Mouse (Mus musculus) liver, embryonic 15.5 days (tissue): ENCODE results near the gene Kctd6. TPM values are rescaled to one million over a fixed set of nuclear protein-coding genes. Genes with fewer than 3 reads are reported as not detected.

ENCODE experiments used
- ATAC-seq: fragments of 200-750 bp; cut with Nextera tagmentation; 2 replicates; pipeline ENCODE4 v1.8.0; 2017; ENCODE audit warnings: moderate number of reproducible peaks, mild to moderate bottlenecking, moderate library complexity; ENCODE audit not compliant: insufficient read depth
- H3K27ac ChIP-seq: fragments of 300-500 bp; sonication (generic); replicated peaks from 2 replicates; pipeline ENCODE4 v1.5.1; 2015; ENCODE audit warnings: mild to moderate bottlenecking, inconsistent platforms
- H3K27me3 ChIP-seq: fragments of 300-500 bp; sonication (generic); 2 replicates; pipeline ENCODE4 v1.6.1; 2015; ENCODE audit warnings: mild to moderate bottlenecking, inconsistent platforms
- H3K36me3 ChIP-seq: fragments of 300-500 bp; sonication (generic); replicated peaks from 2 replicates; pipeline ENCODE4 v1.6.1; 2015; ENCODE audit warnings: moderate library complexity, mild to moderate bottlenecking, inconsistent platforms
- H3K4me1 ChIP-seq: fragments of 300-500 bp; sonication (generic); replicated peaks from 2 replicates; pipeline ENCODE4 v1.6.1; 2015; ENCODE audit warnings: inconsistent platforms
- H3K4me2 ChIP-seq: fragments of 300-500 bp; sonication (generic); 2 replicates; pipeline ENCODE4 v1.6.1; 2015; ENCODE audit warnings: moderate library complexity, mild to moderate bottlenecking, inconsistent platforms
- H3K4me3 ChIP-seq: fragments of 300-500 bp; sonication (generic); replicated peaks from 2 replicates; pipeline ENCODE4 v1.5.1; 2015; ENCODE audit warnings: mild to moderate bottlenecking, inconsistent platforms
- H3K9ac ChIP-seq: fragments of 300-500 bp; sonication (generic); 2 replicates; pipeline ENCODE4 v1.6.1; 2015; ENCODE audit warnings: moderate library complexity, mild to moderate bottlenecking, inconsistent platforms
- H3K9me3 ChIP-seq: fragments of 300-500 bp; sonication (generic); replicated peaks from 2 replicates; pipeline ENCODE4 v1.6.1; 2016; ENCODE audit warnings: inconsistent platforms
- WGBS: fragments of 180-500 bp; shearing (Covaris S2); methylation state at CpG from one replicate; pipeline ENCODE4 v1.1.7; 2015; ENCODE audit warnings: mixed read lengths; ENCODE audit not compliant: insufficient replicate concordance; 5-methylcytosine and 5-hydroxymethylcytosine counted together
- polyA plus RNA-seq: library from polyadenylated mRNA; unstranded; fragments of >200 nt; fragmentation: Nextera tagmentation; extraction: Ambion mirVana; gene quantifications from 2 replicates; pipeline ENCODE4 v1.2.1, GENCODE M21; 2015

Gene Kctd6
- polyA plus RNA-seq, 1 experiment from 2014 or later: 6.0 TPM

DNA sequence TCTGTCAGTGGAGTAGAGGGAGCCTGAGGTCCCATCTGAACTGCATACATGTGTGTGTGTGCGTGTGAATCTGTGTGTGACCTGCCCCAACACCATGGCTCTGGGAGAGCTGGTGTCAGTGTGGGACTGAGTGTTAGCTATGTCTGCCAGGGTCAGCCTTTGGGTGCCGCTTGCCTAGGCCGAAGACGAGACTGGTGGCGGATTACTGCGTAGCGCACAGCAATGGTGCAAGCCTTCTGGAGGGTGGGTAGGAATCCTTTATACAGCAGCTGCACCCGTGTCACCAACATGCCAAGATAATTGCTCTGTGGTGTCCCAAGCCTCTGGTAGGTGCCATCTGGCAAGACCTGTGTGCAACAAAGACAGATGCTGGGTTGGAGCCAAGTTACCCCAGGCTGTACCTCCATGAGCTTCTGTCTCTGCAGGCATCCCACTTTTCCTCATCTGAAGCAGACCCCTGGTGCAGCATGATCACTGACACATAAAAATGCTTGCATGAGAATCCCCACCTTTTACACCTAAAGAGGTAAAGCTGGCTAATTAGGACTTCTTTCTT, 37.5 kb downstream of the Kctd6 start:
- H3K27ac ChIP-seq: no peak overlapping the region
- no peak overlapping the region for H3K4me3 ChIP-seq
- ATAC-seq: no peak
- no peaks in the 10 kb centered on the region; the same call in 1 of the 2 replicates for H3K4me1 ChIP-seq
- H3K27me3 ChIP-seq: no peaks in the 10 kb centered on the region
- H3K36me3 ChIP-seq: 0 out of 2 replicates have a peak, but pooled peaks cover 3% of the 10 kb centered on the region
- WGBS: 72% methylated on average over 8 of the region's 8 CpGs
- H3K9me3 ChIP-seq: no peaks in the 10 kb centered on the region
- H3K9ac ChIP-seq: no peak overlapping the region
- no peak overlapping the region for H3K4me2 ChIP-seq

- H3K27me3 ChIP-seq: no peaks in the 10 kb centered on the region
- H3K4me1 ChIP-seq: no peaks in the 10 kb centered on the region; the same call in 1 of the 2 replicates
- H3K4me2 ChIP-seq: no peak overlapping the region
- 0 out of 2 replicates have a peak, but pooled peaks cover 3% of the 10 kb centered on the region for H3K36me3 ChIP-seq
- ATAC-seq: no peak
- 42% methylated on average over 7 of the region's 7 CpGs for WGBS
- no peak overlapping the region for H3K9ac ChIP-seq
- H3K4me3 ChIP-seq: no peak overlapping the region
- no peak overlapping the region for H3K27ac ChIP-seq
- no peaks in the 10 kb centered on the region for H3K9me3 ChIP-seq
These were observed 41.3 kb downstream of the Kctd6 start for GRCm38 (mm10) chr14:8255076-8255729.

DNA sequence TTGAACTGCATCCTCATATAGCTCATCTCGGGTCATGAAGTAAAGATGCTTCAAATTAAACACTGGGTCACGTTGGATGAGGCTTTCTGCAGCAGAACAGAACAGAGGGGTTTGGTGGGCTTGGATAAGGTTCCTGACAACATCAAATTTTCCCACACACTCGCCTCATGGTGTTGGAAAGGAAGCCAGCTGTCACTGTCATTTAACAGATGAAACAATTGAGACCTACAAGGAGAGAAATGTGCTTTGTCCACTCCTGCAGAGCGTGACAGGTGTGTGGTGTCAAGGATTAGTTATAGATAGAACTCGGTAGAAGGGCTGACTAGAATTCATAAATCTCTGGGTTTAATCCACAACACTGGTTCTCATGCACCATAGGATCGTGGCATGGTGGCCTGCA, 42.1 kb downstream of the Kctd6 start:
- no peak overlapping the region for H3K27ac ChIP-seq
- H3K9me3 ChIP-seq: no peaks in the 10 kb centered on the region
- H3K4me3 ChIP-seq: no peak overlapping the region
- 0 out of 2 replicates have a peak, but pooled peaks cover 3% of the 10 kb centered on the region for H3K36me3 ChIP-seq
- no peaks in the 10 kb centered on the region; the same call in 1 of the 2 replicates for H3K4me1 ChIP-seq
- ATAC-seq: no peak
- 55% methylated on average over 6 of the region's 6 CpGs for WGBS
- no peak overlapping the region for H3K9ac ChIP-seq
- H3K27me3 ChIP-seq: no peaks in the 10 kb centered on the region
- H3K4me2 ChIP-seq: peak overlapping the region; percentile 50; the same call in 1 of the 2 replicates

GRCm38 (mm10) chr14:8256881-8257280, 42.9 kb downstream of the Kctd6 start:
- Histone ChIP-seq H3K4me2 (peak overlapping the region; percentile 50), H3K36me3 (0 out of 2 replicates have a peak, but pooled peaks cover 3% of the 10 kb centered on the region), H3K4me1 (no peaks in the 10 kb centered on the region; the same call in 1 of the 2 replicates), H3K4me3 (peak overlapping the region; percentile 36), H3K27me3 (no peaks in the 10 kb centered on the region), H3K27ac (peak overlapping the region; percentile 78), H3K9me3 (no peaks in the 10 kb centered on the region), H3K9ac (no peak overlapping the region)
- 0 out of 2 replicates have a peak, but pooled peaks have one; percentile 16 for ATAC-seq
- 40% methylated on average over 5 of the region's 5 CpGs for WGBS

DNA sequence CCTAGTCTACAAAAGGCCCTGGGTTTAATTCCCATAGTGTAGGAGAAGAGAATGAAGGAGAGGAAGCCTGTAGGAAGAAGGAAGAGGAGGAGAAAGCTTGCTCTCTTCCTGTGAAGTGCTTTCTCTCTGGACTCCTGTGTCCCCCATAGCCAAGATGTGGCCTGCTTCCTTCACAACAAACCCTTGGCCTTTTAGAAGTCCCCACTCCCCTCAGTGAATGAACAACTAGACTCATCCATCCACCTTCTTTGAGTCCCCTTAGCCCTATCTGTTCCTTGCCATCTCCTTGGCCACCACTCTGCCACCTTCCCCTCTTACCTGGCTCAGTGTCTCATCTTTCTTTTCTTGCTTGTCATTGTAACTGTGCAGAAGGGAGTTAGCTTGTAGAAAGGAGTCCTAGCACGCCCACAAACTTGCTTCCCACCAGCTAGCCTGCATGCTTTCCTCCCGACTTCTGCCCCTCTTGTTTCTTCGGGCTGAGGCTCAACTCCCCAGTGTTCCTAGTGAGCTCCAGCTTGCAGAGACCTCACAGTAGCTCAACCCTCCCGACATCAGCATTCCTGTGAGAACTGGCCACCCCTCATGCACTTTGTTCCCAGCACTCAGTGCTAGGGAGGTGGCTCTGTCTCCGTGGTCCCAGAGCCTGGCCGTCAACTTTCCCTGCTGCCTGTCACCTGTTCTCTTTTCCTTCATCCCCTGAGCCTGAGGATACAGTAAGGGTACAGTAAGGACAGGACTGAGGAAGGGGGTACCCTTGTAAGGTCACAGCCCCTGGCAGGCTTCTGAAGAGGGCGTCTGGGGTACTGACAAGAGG, 43.8 kb downstream of the Kctd6 start:
- 0 out of 2 replicates have a peak, but pooled peaks have one; percentile 13 for ATAC-seq
- peak overlapping the region; percentile 50 for H3K4me2 ChIP-seq
- H3K4me3 ChIP-seq: peak overlapping the region; percentile 36

GRCm38 (mm10) chr14:8258335-8258627, 44.3 kb downstream of the Kctd6 start:
- no peaks in the 10 kb centered on the region for H3K9me3 ChIP-seq
- peak overlapping the region; percentile 50 for H3K4me2 ChIP-seq
- 0 out of 2 replicates have a peak, but pooled peaks cover 3% of the 10 kb centered on the region for H3K36me3 ChIP-seq
- no peak for ATAC-seq
- 23% methylated on average over 3 of the region's 3 CpGs for WGBS
- H3K27me3 ChIP-seq: no peaks in the 10 kb centered on the region
- H3K4me1 ChIP-seq: no peaks in the 10 kb centered on the region; the same call in 1 of the 2 replicates
- no peak overlapping the region for H3K9ac ChIP-seq
- H3K27ac ChIP-seq: peak overlapping the region; percentile 78
- H3K4me3 ChIP-seq: peak overlapping the region; percentile 36

More for the DNA sequence above, 43.8 kb downstream of the Kctd6 start:
- no peaks in the 10 kb centered on the region; the same call in 1 of the 2 replicates for H3K4me1 ChIP-seq
- no peaks in the 10 kb centered on the region for H3K9me3 ChIP-seq
- peak overlapping the region; percentile 78 for H3K27ac ChIP-seq
- H3K9ac ChIP-seq: peak overlapping the region; percentile 5; the same call in 1 of the 2 replicates
- H3K36me3 ChIP-seq: 0 out of 2 replicates have a peak, but pooled peaks cover 3% of the 10 kb centered on the region
- WGBS: 34% methylated on average over 7 of the region's 7 CpGs
- H3K27me3 ChIP-seq: no peaks in the 10 kb centered on the region

DNA sequence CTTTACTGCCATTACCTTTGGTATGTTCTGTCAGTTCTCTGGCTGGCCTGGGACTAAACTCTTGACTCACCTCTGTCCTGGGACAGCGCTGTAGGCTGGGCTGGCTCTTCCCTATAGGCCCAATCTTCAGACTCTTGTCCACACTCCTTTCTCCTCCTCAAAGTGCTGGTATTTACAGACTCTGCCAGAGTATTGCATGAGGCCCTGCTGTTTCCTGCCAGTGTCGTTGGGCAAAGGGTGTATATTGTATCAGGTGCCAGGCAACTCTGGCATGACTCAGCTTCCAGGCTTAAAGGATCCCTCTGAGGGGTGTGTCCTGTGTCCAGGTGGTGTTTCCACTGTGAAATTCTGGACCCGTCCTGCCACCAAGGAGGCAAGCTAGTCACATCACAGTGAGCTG, 44.8 kb downstream of the Kctd6 start:
- Histone ChIP-seq H3K27me3 (no peaks in the 10 kb centered on the region), H3K36me3 (0 out of 2 replicates have a peak, but pooled peaks cover 3% of the 10 kb centered on the region), H3K27ac (peak overlapping the region; percentile 78), H3K4me1 (no peaks in the 10 kb centered on the region; the same call in 1 of the 2 replicates), H3K4me3 (peak overlapping the region; percentile 36), H3K9ac (no peak overlapping the region), H3K9me3 (no peaks in the 10 kb centered on the region), H3K4me2 (peak overlapping the region; percentile 50)
- 42% methylated on average over 3 of the region's 3 CpGs for WGBS
- ATAC-seq: peak; percentile 4; the same call in 1 of the 2 replicates

DNA sequence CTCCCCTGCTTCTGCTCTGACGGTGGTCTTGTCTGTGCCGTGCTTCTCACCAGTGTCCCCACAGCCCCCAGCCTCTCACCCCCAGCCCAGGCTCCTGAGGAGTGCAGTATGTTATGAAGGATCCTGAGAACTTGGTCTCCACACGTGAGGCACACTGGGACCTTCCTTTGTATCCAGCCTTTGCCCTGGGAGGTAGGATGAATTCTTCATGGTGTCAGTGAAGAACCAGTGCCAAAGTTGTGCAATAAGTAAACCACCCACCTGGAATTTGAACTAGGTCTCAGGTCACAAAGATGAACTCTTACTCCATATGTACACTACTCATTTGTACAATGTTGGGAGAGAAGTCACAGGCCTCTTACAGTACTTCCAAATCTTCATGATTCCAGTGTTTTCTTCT, 45.2 kb downstream of the Kctd6 start, which contains the start of gene Acox2:
Gene Acox2 (minus strand): TSS at position 188 of the 400 bp plus-strand sequence.
- Histone ChIP-seq H3K9me3 (no peaks in the 10 kb centered on the region), H3K4me1 (no peaks in the 10 kb centered on the region; the same call in 1 of the 2 replicates), H3K9ac (no peak within 1 kb of the TSS), H3K4me2 (peak within 1 kb of the TSS; percentile 50), H3K36me3 (0 out of 2 replicates have a peak, but pooled peaks cover 2% of the 10 kb centered on the region), H3K27me3 (no peaks in the 10 kb centered on the region), H3K27ac (peak within 1 kb of the TSS; percentile 78), H3K4me3 (peak within 1 kb of the TSS; percentile 36)
- WGBS: 50% methylated on average over 3 of the region's 3 CpGs
- ATAC-seq: peak; percentile 58

DNA sequence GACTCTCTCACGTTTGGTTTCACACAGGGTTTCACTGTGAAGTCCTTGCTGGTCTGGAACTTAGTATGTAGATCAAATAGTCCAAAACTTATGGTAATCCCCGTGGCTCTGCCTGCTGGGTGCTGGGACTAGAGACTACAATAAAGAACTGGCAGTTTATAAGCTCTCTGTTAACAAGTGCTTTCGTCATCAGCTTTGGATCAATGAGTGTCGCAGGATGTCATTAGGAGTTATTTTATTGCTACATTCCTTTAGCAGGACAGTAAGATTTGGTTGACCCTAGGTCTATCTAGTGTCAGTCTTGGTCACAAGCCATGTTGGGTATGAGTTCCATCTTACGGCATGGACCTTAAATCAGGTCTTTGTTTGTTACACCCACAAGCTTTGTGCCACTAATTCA, 46.3 kb downstream of the Kctd6 start:
- no peaks in the 10 kb centered on the region for H3K36me3 ChIP-seq
- WGBS: 51% methylated on average over 5 of the region's 5 CpGs
- H3K27ac ChIP-seq: 0 out of 2 replicates have a peak overlapping the region, but pooled peaks have one; percentile 45
- no peak overlapping the region for H3K4me2 ChIP-seq
- H3K9ac ChIP-seq: no peak overlapping the region
- no peaks in the 10 kb centered on the region; the same call in 1 of the 2 replicates for H3K4me1 ChIP-seq
- no peaks in the 10 kb centered on the region for H3K27me3 ChIP-seq
- no peak overlapping the region for H3K4me3 ChIP-seq
- H3K9me3 ChIP-seq: no peaks in the 10 kb centered on the region
- ATAC-seq: no peak

- H3K9me3 ChIP-seq: no peaks in the 10 kb centered on the region
- WGBS: 52% methylated on average over 1 of the region's 1 CpGs
These were observed 48.3 kb downstream of the Kctd6 start for GRCm38 (mm10) chr14:8262242-8262641.

More at GRCm38 (mm10) chr14:8262242-8262641, 48.3 kb downstream of the Kctd6 start:
- Histone ChIP-seq H3K4me2 (no peak overlapping the region), H3K4me1 (no peaks in the 10 kb centered on the region), H3K4me3 (no peak overlapping the region), H3K27ac (no peak overlapping the region), H3K9ac (no peak overlapping the region), H3K36me3 (no peaks in the 10 kb centered on the region), H3K27me3 (no peaks in the 10 kb centered on the region)
- no peak for ATAC-seq
